8 mouse cellular contexts compared by ENCODE assay signal in the genomic region with DNA sequence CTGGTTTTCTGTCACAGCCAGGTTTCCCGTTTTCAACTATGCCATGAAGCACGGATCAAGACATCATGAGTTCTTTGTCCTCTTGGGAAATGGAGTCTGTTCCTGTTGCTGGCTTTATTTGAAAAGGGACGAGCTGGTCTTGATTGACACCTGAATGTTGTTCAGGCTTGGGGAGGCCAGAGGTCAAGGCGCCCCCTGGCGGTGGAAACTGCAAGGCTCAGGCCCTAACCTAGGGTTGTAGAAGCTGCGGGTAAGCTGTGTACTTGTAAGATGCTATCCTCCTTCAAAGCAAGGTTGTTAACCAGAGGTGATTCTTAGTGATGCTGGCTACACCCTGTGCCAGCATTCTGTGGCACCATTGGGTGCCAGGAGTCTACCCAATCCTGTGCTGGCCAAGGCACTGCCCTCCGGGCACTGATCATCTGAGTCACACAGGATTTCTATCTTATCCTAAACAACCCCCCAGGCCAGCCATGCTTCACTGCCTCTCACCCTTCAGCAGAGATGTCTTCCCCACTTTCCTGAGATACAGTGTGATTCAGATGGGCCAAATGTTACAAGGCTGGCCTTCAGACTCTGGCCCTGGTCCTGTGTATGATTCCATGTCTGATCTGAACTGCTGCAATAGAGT. TPM values are rescaled to one million over a fixed set of nuclear protein-coding genes. Genes with fewer than 3 reads are reported as not detected.
DNase-seq lines count a peak whose midpoint lies in the region; ATAC-seq and TF ChIP-seq lines count a peak whose summit lies in the region.
"Had no signal": no experiment of that assay in that cellular context is flagged by ENCODE, and none has a peak within 500 bp of the region (broad histone marks: within the 10 kb centered on the region; RNA-seq: fewer than 3 reads in every experiment).

No protein-coding gene starts in this region.

- no peak overlapping the region for H3K27ac ChIP-seq in embryonic fibroblast, embryonic 13.5 days (ENCODE audit: insufficient read depth, low read length)
- H3K27ac ChIP-seq: heart, embryonic 15.5 days had no signal

- H3K4me3 ChIP-seq in embryonic fibroblast, embryonic 13.5 days (ENCODE audit: insufficient read depth, low read length): no peak overlapping the region
- H3K4me3 ChIP-seq: heart, embryonic 15.5 days had no signal

- peak; percentile 47 for DNase-seq in right cerebral cortex, postnatal 4 days
- no peak for DNase-seq in right cerebral cortex, postnatal 36 days (ENCODE audit: low spot score in 2 of 2)
- DNase-seq in adrenal gland, postnatal 25 days: peak; percentile 76
- peak; percentile 76 for DNase-seq in kidney, postnatal 10 days
- peak; percentile 86 for DNase-seq in splenic B cell, adult 2 months (ENCODE audit: low read depth, low spot score)

- no peaks in the 10 kb centered on the region for H3K27me3 ChIP-seq in splenic B cell, adult 2 months (ENCODE audit: control insufficient read depth, insufficient read depth, low read length, poor library complexity, severe bottlenecking)

- ATAC-seq in megakaryocyte, adult 5-6 weeks (ENCODE audit: poor library complexity, severe bottlenecking): peak; percentile 73

- H3K36me3 ChIP-seq in splenic B cell, adult 2 months (ENCODE audit: control insufficient read depth, insufficient read depth, low read length, poor library complexity, severe bottlenecking): no peaks in the 10 kb centered on the region
- H3K36me3 ChIP-seq: heart, embryonic 15.5 days had no signal

- peak; percentile 66 for TF ChIP-seq CTCF in embryonic fibroblast, embryonic 13.5 days (IDR thresholded peaks at IDR 0.05; ENCODE audit: borderline replicate concordance, insufficient read depth, low read length)

- no peaks in the 10 kb centered on the region for H3K4me1 ChIP-seq in embryonic fibroblast, embryonic 13.5 days (ENCODE audit: control insufficient read depth, insufficient read depth, low read length)
- H3K4me1 ChIP-seq: heart, embryonic 15.5 days had no signal

- no peak for TF ChIP-seq POLR2A in embryonic fibroblast, embryonic 13.5 days (IDR thresholded peaks at IDR 0.05; ENCODE audit: low read depth, low read length)

RNA-seq across cellular contexts. Expression of a gene that starts 11.6 kb away (rescaled TPM):
- total RNA-seq in adrenal gland, postnatal 25 days (2021): 7.9 and 17.4 TPM in 2 replicates
- 1.6 TPM in 1 of 2 replicates, not detected in the other for polyA plus RNA-seq in embryonic fibroblast, embryonic 13.5 days (2011; ENCODE audit: insufficient read length, low read depth, missing spikeins)
- total RNA-seq in megakaryocyte, adult 5-6 weeks (2015): 99.6 and 105 TPM in 2 replicates
- total RNA-seq in megakaryocyte, adult 5-6 weeks (2017): 88.0 and 148 TPM in 2 replicates

RNA-seq across cellular contexts. Expression of a gene that starts 34.9 kb away (rescaled TPM):
- 0.46 TPM in 1 of 2 replicates, not detected in the other for total RNA-seq in adrenal gland, postnatal 25 days (2021)
- 0.68 and 1.2 TPM in 2 replicates for polyA plus RNA-seq in embryonic fibroblast, embryonic 13.5 days (2011; ENCODE audit: insufficient read length, low read depth, missing spikeins)
- total RNA-seq in megakaryocyte, adult 5-6 weeks (2015): not detected in 2 replicates
- total RNA-seq in megakaryocyte, adult 5-6 weeks (2017): not detected in 2 replicates

Comparison
In these comparisons a context has a peak if more than half of its experiments do, and no peak if none do; other contexts are left out.
1. DNase-seq: peak in right cerebral cortex, postnatal 4 days (single experiment), adrenal gland, postnatal 25 days (single experiment), kidney, postnatal 10 days (single experiment) and splenic B cell, adult 2 months (single experiment); none in right cerebral cortex, postnatal 36 days (0 of 2).